Mouse (Mus musculus): ENCODE measurements around the gene Ccdc12.

Gene Ccdc12

GRCm38 (mm10) chr9:110644295-110644694 lies 12.0 kb upstream of the Ccdc12 start:
- no peak for DNase-seq (ENCODE audit: extremely low spot score, low read depth, low spot score)

GRCm38 (mm10) chr9:110645219-110645618 lies 11.1 kb upstream of the Ccdc12 start:
- DNase-seq (ENCODE audit: extremely low spot score, low read depth, low spot score): no peak

- DNase-seq (ENCODE audit: extremely low spot score, low read depth, low spot score): no peak
These were observed 6.5 kb upstream of the Ccdc12 start for GRCm38 (mm10) chr9:110649775-110650174.

GRCm38 (mm10) chr9:110651931-110652722 lies 4.2 kb upstream of the Ccdc12 start:
- no peak for DNase-seq (ENCODE audit: extremely low spot score, low read depth, low spot score)

GRCm38 (mm10) chr9:110652963-110653654 lies 3.2 kb upstream of the Ccdc12 start:
- no peak for DNase-seq (ENCODE audit: extremely low spot score, low read depth, low spot score)

- DNase-seq (ENCODE audit: extremely low spot score, low read depth, low spot score): no peak
These were observed 2.4 kb upstream of the Ccdc12 start, which contains the start of gene Nbeal2 for GRCm38 (mm10) chr9:110653655-110654461. Gene Nbeal2, minus strand, starts transcription at chr9:110654161.

- DNase-seq (ENCODE audit: extremely low spot score, low read depth, low spot score): no peak
These were observed 1.3 kb upstream of the Ccdc12 start for GRCm38 (mm10) chr9:110654726-110655650.

- DNase-seq (ENCODE audit: extremely low spot score, low read depth, low spot score): no peak
These were observed 674 bp upstream of the Ccdc12 start for GRCm38 (mm10) chr9:110655651-110656007.

GRCm38 (mm10) chr9:110657474-110658078 lies 1.3 kb downstream of the Ccdc12 start:
- DNase-seq (ENCODE audit: extremely low spot score, low read depth, low spot score): no peak

- DNase-seq (ENCODE audit: extremely low spot score, low read depth, low spot score): no peak
These were observed 3.2 kb downstream of the Ccdc12 start for GRCm38 (mm10) chr9:110659521-110659920.

GRCm38 (mm10) chr9:110660208-110660607 lies 3.9 kb downstream of the Ccdc12 start:
- no peak for DNase-seq (ENCODE audit: extremely low spot score, low read depth, low spot score)

GRCm38 (mm10) chr9:110660856-110661612 lies 4.7 kb downstream of the Ccdc12 start:
- no peak for DNase-seq (ENCODE audit: extremely low spot score, low read depth, low spot score)

GRCm38 (mm10) chr9:110662844-110663243 lies 6.5 kb downstream of the Ccdc12 start:
- no peak for DNase-seq (ENCODE audit: extremely low spot score, low read depth, low spot score)

- DNase-seq (ENCODE audit: extremely low spot score, low read depth, low spot score): no peak
These were observed 9.6 kb downstream of the Ccdc12 start for GRCm38 (mm10) chr9:110665912-110666311.

GRCm38 (mm10) chr9:110666374-110666773 lies 10.1 kb downstream of the Ccdc12 start:
- no peak for DNase-seq (ENCODE audit: extremely low spot score, low read depth, low spot score)

GRCm38 (mm10) chr9:110667219-110667836 lies 11.0 kb downstream of the Ccdc12 start:
- no peak for DNase-seq (ENCODE audit: extremely low spot score, low read depth, low spot score)

GRCm38 (mm10) chr9:110668601-110669293 lies 12.4 kb downstream of the Ccdc12 start:
- no peak for DNase-seq (ENCODE audit: extremely low spot score, low read depth, low spot score)

GRCm38 (mm10) chr9:110669785-110670184 lies 13.5 kb downstream of the Ccdc12 start:
- DNase-seq (ENCODE audit: extremely low spot score, low read depth, low spot score): no peak
